Mouse (Mus musculus): ENCODE measurements around the gene Ugt1a6b. TPM values are rescaled to one million over a fixed set of nuclear protein-coding genes. Genes with fewer than 3 reads are reported as not detected.
"Not testable (repeated sequence)": the region's sequence is repeated elsewhere in the genome, so short reads cannot be mapped to it uniquely, and the experiment has no call there.

Ugt1a6b gene
- polyA plus RNA-seq, 1 experiment, result not detected

DNA sequence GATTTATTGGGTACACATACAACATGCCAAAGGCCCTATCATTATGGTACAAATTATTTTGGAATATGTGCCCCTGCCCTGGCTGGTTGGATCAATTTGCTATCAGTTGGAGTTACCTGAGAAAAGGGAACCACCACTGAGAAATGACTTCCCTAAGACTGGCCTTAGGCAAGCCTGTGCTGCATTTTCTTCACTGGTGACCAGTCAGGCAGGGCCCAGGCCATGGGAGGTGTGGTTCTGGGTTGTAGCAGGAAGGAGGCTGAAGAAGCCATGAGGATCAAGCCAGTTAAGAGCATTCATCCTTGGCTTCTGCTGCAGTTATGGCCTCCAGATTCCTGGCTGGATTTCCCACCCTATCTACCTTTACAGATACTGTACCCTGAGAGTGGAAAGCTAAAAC, 10.7 kb upstream of the Ugt1a6b start:
- H3K27me3 ChIP-seq (ENCODE audit: control insufficient read depth), result no peaks in the 10 kb centered on the region
- H3K4me3 ChIP-seq (replicated peaks), result no peak overlapping the region
- H3K4me1 ChIP-seq (ENCODE audit: control insufficient read depth), result no peaks in the 10 kb centered on the region
- no peaks in the 10 kb centered on the region for H3K36me3 ChIP-seq (ENCODE audit: control insufficient read depth)
- no peak for TF ChIP-seq TAL1 (IDR thresholded peaks at IDR 0.05; ENCODE audit: low read length)
- TF ChIP-seq GATA1 (IDR thresholded peaks at IDR 0.05; ENCODE audit: low read length), result no peak
- H3K9me3 ChIP-seq (ENCODE audit: control insufficient read depth, low read length), result no peaks in the 10 kb centered on the region

DNA sequence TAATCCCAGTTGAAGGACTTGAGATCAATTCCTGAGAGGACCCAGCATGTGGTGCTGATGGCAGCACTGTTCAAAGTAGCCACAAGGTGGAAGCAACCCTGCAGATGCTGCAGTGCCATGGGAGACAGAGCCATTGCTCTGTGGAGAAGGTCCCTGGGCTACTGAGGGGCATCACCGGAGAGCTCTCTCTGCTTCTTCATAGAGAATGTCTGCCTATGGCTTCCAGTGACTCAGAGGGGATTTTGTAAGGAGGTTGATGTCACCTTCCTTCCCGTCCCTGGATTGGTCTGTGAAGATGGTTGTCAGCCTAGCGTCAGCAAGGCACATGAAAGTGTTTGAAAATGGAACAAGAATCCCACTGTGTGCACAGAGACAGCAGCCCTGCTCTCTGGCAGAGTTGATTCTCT, 8.8 kb upstream of the Ugt1a6b start:
- H3K4me1 ChIP-seq (ENCODE audit: control insufficient read depth); H3K36me3 ChIP-seq (ENCODE audit: control insufficient read depth); H3K4me3 ChIP-seq (replicated peaks); H3K27me3 ChIP-seq (ENCODE audit: control insufficient read depth); H3K9me3 ChIP-seq (ENCODE audit: control insufficient read depth, low read length): not testable (repeated sequence)

DNA sequence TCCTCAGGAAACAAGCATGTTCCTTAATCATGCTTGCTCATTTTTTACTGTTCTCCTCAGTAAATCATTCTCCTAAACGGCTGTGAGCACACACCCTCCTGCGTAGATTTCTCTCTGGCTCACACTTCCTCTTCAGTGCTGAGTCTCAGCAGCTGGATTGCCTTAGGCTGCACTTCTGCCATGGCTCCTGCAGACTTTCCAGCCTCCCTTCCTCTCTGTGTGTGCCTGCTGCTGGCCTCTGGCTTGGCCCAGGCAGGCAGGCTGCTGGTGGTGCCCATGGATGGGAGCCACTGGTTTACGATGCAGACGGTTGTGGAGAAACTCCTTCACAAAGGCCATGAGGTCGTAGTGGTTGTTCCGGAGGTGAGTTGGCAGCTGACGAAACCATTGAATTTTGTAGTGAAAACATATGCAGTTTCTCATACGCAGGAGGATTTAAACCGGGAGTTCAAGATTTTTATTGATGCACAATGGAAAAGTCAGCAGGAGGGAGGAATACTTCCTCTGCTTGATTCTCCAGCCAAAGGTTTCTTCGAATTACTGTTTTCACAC, 8.0 kb upstream of the Ugt1a6b start, which contains the start of gene Ugt1a7c:
TSS of gene Ugt1a7c (plus strand) at position 122 of the 552 bp plus-strand sequence.
- Histone ChIP-seq H3K4me1 (ENCODE audit: control insufficient read depth) (no peaks in the 10 kb centered on the region), H3K9me3 (ENCODE audit: control insufficient read depth, low read length) (no peaks in the 10 kb centered on the region), H3K4me3 (replicated peaks) (no peak within 1 kb of the TSS), H3K27me3 (ENCODE audit: control insufficient read depth) (no peaks in the 10 kb centered on the region), H3K36me3 (ENCODE audit: control insufficient read depth) (no peaks in the 10 kb centered on the region)
- TF ChIP-seq TAL1 (IDR thresholded peaks at IDR 0.05; ENCODE audit: low read length), result no peak
- no peak for TF ChIP-seq GATA1 (IDR thresholded peaks at IDR 0.05; ENCODE audit: low read length)

DNA sequence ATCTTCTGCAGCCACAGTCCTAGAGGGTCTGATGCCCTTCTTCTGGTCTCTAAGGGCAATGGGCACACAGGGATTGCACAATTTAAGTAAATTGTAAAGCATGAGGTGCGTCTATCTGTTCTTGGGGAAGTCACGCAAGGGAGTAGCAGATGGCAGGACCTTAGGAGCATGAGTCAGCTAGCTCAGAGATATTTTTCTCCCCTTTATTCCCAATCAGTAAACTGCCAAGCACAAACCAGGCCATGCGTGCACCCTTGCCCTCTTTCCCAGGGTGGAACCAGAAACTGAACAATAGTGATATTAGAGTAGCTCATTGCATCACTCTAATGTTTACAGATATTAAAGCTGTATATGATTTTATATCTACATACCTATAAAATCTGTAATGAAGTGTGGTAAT, 4.5 kb upstream of the Ugt1a6b start:
- H3K4me3 ChIP-seq (replicated peaks); H3K9me3 ChIP-seq (ENCODE audit: control insufficient read depth, low read length); H3K36me3 ChIP-seq (ENCODE audit: control insufficient read depth); H3K4me1 ChIP-seq (ENCODE audit: control insufficient read depth); H3K27me3 ChIP-seq (ENCODE audit: control insufficient read depth): not testable (repeated sequence)

DNA sequence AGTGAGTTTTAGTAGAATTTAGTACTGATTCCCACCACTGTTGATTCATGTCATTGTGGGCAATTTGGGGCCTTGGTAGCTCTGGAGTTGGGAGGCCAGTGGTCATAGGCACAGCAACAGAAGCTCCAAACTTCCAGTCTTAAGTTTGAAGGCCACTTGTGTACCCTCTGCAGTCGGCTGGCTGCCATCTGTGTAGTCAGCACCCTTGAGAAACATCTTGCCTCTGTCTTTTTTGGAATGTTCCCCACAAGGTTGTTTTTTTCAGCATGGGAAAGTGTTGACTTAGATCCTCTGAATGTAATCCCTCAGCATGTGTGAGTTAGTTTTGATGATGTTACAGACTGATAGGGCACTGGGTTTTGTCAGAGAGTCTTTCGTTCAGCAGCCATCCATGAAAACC, 3.4 kb upstream of the Ugt1a6b start:
- not testable (repeated sequence) for H3K36me3 ChIP-seq (ENCODE audit: control insufficient read depth); H3K9me3 ChIP-seq (ENCODE audit: control insufficient read depth, low read length); H3K4me3 ChIP-seq (replicated peaks); H3K4me1 ChIP-seq (ENCODE audit: control insufficient read depth); H3K27me3 ChIP-seq (ENCODE audit: control insufficient read depth)

DNA sequence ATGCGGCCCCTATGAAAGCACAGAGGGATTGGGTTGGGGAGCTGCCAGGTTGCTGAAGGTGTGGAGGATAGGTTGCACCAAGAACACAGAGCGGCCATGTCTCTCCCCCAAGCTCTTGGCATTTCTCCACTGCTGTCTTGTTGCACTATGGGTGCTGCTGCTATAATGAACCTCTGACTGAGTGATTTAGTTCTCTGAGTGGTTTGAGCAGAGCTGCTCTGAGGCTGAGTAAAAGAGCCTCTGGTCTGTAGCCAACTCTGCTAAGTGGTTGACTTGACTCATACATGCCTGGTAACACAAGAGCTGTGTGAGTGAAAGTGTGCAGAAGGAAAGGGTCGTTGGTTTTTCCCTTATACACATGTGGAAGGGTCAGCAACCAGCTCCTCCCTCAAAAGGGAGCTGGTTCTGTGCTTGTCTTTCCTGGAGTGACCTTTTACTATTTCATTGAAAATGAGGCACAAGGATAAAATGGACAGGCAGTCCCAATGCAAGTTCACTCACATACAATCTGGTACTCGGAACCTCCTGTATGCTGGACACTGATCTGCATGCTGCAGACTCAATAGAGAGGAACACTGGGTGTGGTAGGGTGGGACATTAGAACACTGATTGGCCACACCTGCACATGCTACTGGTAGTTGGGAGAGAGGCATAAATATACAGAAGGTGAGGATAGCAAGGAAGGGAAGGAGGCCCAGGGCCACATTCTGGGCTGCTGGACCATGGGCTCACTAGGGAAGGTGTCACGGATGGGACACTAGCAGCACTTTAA, 831 bp downstream of the Ugt1a6b start:
- not testable (repeated sequence) for H3K4me1 ChIP-seq (ENCODE audit: control insufficient read depth); H3K36me3 ChIP-seq (ENCODE audit: control insufficient read depth); H3K27me3 ChIP-seq (ENCODE audit: control insufficient read depth); H3K9me3 ChIP-seq (ENCODE audit: control insufficient read depth, low read length)
- H3K4me3 ChIP-seq (replicated peaks), result peak overlapping the region; percentile 6

DNA sequence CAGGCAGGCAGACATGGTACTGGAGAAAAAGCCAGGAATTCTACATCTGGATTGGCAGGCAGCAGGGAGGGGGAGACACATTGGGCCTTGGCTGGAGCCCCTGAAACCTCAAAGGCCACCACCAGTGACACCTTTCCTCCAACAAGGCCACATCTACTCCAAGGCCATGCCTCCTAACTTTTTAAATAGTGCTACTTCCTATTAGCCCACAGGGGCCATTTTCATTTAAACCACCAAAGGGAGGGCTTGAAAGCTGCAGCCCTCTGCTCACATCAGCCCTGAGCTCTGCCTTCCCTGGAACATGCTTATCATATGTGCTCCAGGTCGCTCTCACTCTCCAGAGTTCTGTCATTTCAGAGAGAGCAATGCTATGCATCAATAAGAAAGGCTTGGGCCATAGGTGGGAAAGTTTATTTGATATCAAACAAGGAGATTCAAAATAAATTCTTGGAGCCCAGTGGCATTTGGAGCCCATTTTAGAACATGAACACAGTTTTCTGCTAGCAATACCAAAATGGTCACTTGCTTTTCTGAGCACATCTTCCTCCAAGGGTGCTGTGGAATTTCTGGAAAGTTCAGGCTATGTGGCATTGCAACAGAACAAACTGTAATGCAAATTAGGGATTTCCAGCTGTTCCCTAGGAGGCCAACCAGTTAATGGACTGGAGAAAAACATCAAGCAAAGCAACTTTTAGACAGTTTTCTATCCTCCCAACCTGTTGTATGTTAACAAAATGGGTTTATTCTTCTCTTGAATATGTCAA, 1.8 kb downstream of the Ugt1a6b start:
- H3K9me3 ChIP-seq (ENCODE audit: control insufficient read depth, low read length), result no peaks in the 10 kb centered on the region
- H3K4me1 ChIP-seq (ENCODE audit: control insufficient read depth), result peaks cover 2% of the 10 kb centered on the region; the same call in 1 of the 2 replicates
- no peak overlapping the region for H3K4me3 ChIP-seq (replicated peaks)
- H3K27me3 ChIP-seq (ENCODE audit: control insufficient read depth), result no peaks in the 10 kb centered on the region
- TF ChIP-seq GATA1 (IDR thresholded peaks at IDR 0.05; ENCODE audit: low read length), result no peak
- TF ChIP-seq TAL1 (IDR thresholded peaks at IDR 0.05; ENCODE audit: low read length), result no peak
- no peaks in the 10 kb centered on the region for H3K36me3 ChIP-seq (ENCODE audit: control insufficient read depth)

DNA sequence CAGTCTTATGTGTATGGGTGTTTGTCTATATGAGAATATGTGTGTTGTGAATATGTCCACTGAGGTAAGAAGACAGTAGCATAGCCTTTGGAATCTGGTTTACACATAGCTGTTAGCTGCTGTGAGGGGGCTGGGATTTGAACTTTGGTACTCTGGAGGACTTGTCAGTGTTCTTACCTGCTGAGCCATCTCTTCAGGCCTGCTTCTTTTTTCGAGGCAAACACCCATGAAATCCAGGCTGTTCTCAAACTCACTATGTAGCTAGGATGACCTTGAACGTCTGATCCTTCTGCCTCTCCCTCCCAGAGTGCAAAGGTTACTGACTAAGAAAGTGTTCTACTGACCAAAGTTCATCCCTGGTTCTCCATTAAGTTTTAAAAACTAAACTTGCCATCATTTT, 2.6 kb downstream of the Ugt1a6b start:
- TF ChIP-seq TAL1 (IDR thresholded peaks at IDR 0.05; ENCODE audit: low read length) (no peak), GATA1 (IDR thresholded peaks at IDR 0.05; ENCODE audit: low read length) (no peak)
- Histone ChIP-seq H3K9me3 (ENCODE audit: control insufficient read depth, low read length) (no peaks in the 10 kb centered on the region), H3K4me3 (replicated peaks) (no peak overlapping the region), H3K4me1 (ENCODE audit: control insufficient read depth) (peaks cover 2% of the 10 kb centered on the region; the same call in 1 of the 2 replicates), H3K36me3 (ENCODE audit: control insufficient read depth) (no peaks in the 10 kb centered on the region), H3K27me3 (ENCODE audit: control insufficient read depth) (no peaks in the 10 kb centered on the region)

DNA sequence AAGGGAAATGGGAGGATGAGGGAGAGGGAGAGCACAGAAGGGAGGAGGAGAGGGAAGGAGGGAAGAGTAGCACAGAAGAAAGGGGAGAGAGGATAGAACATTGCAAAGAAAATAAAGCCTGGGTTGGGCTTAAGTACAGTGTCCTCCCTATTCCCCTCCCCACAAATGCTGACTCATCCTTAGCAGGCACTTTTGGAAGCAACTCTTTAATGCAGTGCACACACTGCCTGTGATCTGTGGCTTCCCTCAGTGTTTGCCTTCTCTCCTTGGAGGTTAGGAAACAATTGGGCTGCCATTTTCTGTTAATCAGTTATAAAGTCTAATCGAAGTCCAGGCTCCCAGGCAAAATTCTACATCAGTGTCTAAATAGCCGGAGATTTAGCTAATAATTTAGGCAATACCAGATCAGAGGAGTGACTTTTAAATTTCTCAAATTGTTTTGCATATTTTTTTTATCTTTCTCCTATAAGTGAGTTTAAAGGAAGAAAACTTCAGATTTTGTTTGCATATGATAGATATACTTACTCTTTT, 6.0 kb downstream of the Ugt1a6b start:
- H3K36me3 ChIP-seq (ENCODE audit: control insufficient read depth); H3K27me3 ChIP-seq (ENCODE audit: control insufficient read depth); H3K4me3 ChIP-seq (replicated peaks); H3K9me3 ChIP-seq (ENCODE audit: control insufficient read depth, low read length); H3K4me1 ChIP-seq (ENCODE audit: control insufficient read depth): not testable (repeated sequence)

DNA sequence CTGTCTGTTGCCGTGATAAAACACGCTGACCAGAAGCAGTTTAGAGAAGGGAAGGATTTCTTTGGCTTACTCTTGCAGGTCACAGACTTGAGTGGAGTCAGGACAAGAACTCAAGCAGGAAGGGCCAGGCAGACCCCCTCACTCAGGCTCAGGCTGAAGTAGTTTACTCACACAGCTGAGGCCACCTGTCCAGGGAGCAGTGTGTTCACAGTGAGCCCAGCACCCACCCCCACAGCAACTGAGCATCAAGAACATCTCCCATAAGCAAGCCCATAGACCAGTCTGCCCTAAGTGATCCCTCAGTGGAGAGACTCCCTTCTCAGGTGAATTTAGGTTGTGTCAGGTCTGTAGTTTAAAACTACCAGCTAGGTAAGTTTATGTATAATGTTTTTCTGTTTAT, 6.6 kb downstream of the Ugt1a6b start:
- H3K36me3 ChIP-seq (ENCODE audit: control insufficient read depth); H3K4me3 ChIP-seq (replicated peaks); H3K4me1 ChIP-seq (ENCODE audit: control insufficient read depth); H3K27me3 ChIP-seq (ENCODE audit: control insufficient read depth); H3K9me3 ChIP-seq (ENCODE audit: control insufficient read depth, low read length): not testable (repeated sequence)

DNA sequence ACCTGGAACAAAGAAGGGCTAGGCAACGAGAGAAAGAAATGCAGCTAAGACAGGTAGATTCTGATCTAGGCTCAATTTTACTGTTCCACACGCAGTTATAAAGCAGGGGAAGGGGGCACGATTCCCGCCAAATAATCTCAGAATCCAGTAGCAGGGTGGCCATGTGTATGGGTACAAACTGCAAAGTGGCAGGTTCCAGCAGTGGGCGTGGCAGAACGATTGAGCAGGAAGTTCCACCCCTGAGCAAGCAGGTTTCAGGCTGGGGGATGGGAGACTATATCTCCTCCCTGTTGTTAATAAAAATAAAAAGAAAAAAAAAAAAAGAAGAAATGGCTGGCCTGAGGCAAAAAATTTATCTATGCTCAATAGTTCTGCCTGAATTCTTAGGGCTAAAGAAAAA, 9.7 kb downstream of the Ugt1a6b start:
- H3K4me1 ChIP-seq (ENCODE audit: control insufficient read depth); H3K27me3 ChIP-seq (ENCODE audit: control insufficient read depth); H3K9me3 ChIP-seq (ENCODE audit: control insufficient read depth, low read length); H3K36me3 ChIP-seq (ENCODE audit: control insufficient read depth); H3K4me3 ChIP-seq (replicated peaks): not testable (repeated sequence)

DNA sequence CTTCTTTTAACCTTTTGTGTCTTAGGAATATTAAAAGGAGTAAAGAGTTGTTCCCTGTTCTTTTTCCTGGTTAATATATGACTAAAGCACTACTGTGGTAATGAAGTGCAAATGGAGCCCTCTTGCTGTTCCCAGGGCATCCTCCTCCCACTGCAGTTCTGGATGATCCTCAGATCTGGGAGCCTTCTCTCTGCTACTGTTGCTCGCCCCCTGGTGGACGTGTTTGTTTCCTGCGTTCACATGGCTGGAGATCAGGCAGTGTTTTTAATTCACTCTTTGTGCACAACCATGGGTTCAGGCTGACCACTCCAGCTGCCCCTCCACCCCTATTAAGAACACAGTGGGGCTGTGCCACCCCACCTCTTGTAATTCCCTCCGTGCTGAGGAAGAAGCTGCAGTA, 17.5 kb downstream of the Ugt1a6b start:
- H3K36me3 ChIP-seq (ENCODE audit: control insufficient read depth); H3K4me3 ChIP-seq (replicated peaks); H3K27me3 ChIP-seq (ENCODE audit: control insufficient read depth); H3K9me3 ChIP-seq (ENCODE audit: control insufficient read depth, low read length); H3K4me1 ChIP-seq (ENCODE audit: control insufficient read depth): not testable (repeated sequence)

DNA sequence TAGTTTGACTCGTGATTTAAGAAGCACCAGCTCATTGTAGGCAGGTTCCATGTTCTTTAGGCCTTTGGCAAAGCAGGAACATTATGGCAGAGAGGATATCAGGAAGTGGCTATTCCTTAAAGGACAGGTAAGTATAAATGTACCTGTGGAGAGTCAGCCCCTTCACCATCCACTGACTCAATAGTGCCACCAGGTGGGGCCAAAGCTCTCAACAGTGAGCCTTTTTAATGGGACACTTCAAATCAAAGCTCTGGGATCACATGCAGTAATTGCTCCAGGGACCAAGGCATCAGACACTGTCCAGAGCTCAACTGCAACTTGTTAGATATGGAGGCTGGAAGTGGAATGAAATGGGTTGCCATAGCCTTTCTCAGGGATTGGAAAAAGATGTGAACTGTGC, 18.5 kb downstream of the Ugt1a6b start:
- H3K9me3 ChIP-seq (ENCODE audit: control insufficient read depth, low read length); H3K4me3 ChIP-seq (replicated peaks): not testable (repeated sequence)

More for the DNA sequence above, 18.5 kb downstream of the Ugt1a6b start:
- not testable (repeated sequence) for H3K36me3 ChIP-seq (ENCODE audit: control insufficient read depth); H3K4me1 ChIP-seq (ENCODE audit: control insufficient read depth); H3K27me3 ChIP-seq (ENCODE audit: control insufficient read depth)

Data from erythroblast, embryonic 14.5 days (primary cell).